Mouse (Mus musculus): ENCODE data around the gene Yipf4.

GRCm38 (mm10) chr17:74507934-74508333 is 18.6 kb downstream of the Yipf4 start:
- no peak for TF ChIP-seq GATA1 (IDR thresholded peaks at IDR 0.05; ENCODE audit: low read length)
- TF ChIP-seq TAL1 (IDR thresholded peaks at IDR 0.05; ENCODE audit: low read length) = no peak
